Mouse (Mus musculus): Measurements from ENCODE around the gene Gm5737.

Gene Gm5737

GRCm38 (mm10) chr7:120843037-120843621 is 31.0 kb downstream of the Gm5737 start:
- DNase-seq (ENCODE audit: low spot score) = peak; percentile 69

GRCm38 (mm10) chr7:120843852-120844435 is 31.8 kb downstream of the Gm5737 start:
- no peak for DNase-seq (ENCODE audit: low spot score)

- no peak for DNase-seq (ENCODE audit: low spot score)
Measured at GRCm38 (mm10) chr7:120844689-120845088, 32.5 kb downstream of the Gm5737 start.

- DNase-seq (ENCODE audit: low spot score) = no peak
Measured at GRCm38 (mm10) chr7:120848831-120849512, 36.8 kb downstream of the Gm5737 start.

- no peak for DNase-seq (ENCODE audit: low spot score)
Measured at GRCm38 (mm10) chr7:120850165-120850564, 38.0 kb downstream of the Gm5737 start.

GRCm38 (mm10) chr7:120859854-120860253 is 47.7 kb downstream of the Gm5737 start:
- no peak for DNase-seq (ENCODE audit: low spot score)

- DNase-seq (ENCODE audit: low spot score) = no peak
Measured at GRCm38 (mm10) chr7:120860799-120861487, 48.8 kb downstream of the Gm5737 start.

GRCm38 (mm10) chr7:120861488-120862047 is 49.4 kb downstream of the Gm5737 start:
- no peak for DNase-seq (ENCODE audit: low spot score)

GRCm38 (mm10) chr7:120862196-120862595 is 50.0 kb downstream of the Gm5737 start:
- DNase-seq (ENCODE audit: low spot score) = peak; percentile 49

- no peak for DNase-seq (ENCODE audit: low spot score)
Measured at GRCm38 (mm10) chr7:120862626-120863025, 50.5 kb downstream of the Gm5737 start.

- peak; percentile 11 for DNase-seq (ENCODE audit: low spot score)
Measured at GRCm38 (mm10) chr7:120863476-120863875, 51.3 kb downstream of the Gm5737 start.

- peak; percentile 80 for DNase-seq (ENCODE audit: low spot score)
Measured at GRCm38 (mm10) chr7:120865100-120865499, 52.9 kb downstream of the Gm5737 start.

- DNase-seq (ENCODE audit: low spot score) = peak; percentile 52
Measured at GRCm38 (mm10) chr7:120865832-120866231, 53.7 kb downstream of the Gm5737 start.

GRCm38 (mm10) chr7:120866684-120867083 is 54.5 kb downstream of the Gm5737 start:
- no peak for DNase-seq (ENCODE audit: low spot score)

- DNase-seq (ENCODE audit: low spot score) = no peak
Measured at GRCm38 (mm10) chr7:120867720-120868119, 55.6 kb downstream of the Gm5737 start.

GRCm38 (mm10) chr7:120869883-120870282 is 57.7 kb downstream of the Gm5737 start:
- no peak for DNase-seq (ENCODE audit: low spot score)

GRCm38 (mm10) chr7:120870431-120871008 is 58.4 kb downstream of the Gm5737 start:
- no peak for DNase-seq (ENCODE audit: low spot score)

GRCm38 (mm10) chr7:120873083-120873482 is 60.9 kb downstream of the Gm5737 start:
- DNase-seq (ENCODE audit: low spot score) = no peak

GRCm38 (mm10) chr7:120874021-120874420 is 61.9 kb downstream of the Gm5737 start:
- no peak for DNase-seq (ENCODE audit: low spot score)

GRCm38 (mm10) chr7:120874764-120875539 is 62.8 kb downstream of the Gm5737 start:
- peak; percentile 50 for DNase-seq (ENCODE audit: low spot score)

All from yolk sac, embryonic 10.5 days (tissue).